Mouse (Mus musculus): ENCODE results near the gene Gm2a. TPM values are rescaled to one million over a fixed set of nuclear protein-coding genes. Genes with fewer than 3 reads are reported as not detected.
"Not testable (repeated sequence)": the region's sequence is repeated elsewhere in the genome, so short reads cannot be mapped to it uniquely, and the experiment has no call there.

Gm2a gene
- total RNA-seq, 2 experiments from 2014 or later = 9.2 to 13.8 TPM

DNA sequence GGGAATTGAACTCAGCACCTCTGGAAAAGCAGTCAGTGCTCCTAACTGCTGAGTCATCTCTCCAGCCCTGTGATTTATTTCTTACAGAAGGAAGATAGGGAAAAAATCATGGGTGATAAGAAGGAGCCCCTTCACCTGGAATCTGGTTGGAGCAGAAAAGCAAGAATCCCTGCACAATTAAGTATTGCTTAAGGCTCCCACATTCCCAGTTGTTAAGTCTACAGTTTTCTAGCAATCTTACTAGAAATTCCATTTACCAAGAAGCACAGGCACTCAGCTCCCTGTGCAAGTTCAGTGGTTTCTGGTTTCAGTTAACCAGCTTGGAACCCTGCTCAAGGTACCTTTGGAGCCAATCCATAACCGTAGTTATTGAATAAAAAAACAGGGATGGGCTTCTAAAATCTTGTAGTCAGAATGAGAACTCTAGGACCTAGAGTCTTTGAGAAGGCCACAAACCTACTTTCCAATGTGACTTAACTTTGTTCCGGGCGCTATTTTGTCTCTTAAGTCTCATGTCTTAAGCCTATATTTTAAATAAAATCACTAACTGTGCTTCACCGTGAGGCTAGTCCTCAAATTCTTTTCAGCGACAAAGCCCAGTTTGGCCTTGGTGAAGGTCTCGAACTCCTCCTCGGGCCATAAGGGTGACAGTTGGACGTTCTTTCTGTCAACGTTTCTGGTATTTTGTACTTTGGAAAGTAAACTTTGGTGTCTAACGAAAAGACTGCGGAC lies 1.0 kb upstream of the Gm2a start:
- DNase-seq = no peak

DNA sequence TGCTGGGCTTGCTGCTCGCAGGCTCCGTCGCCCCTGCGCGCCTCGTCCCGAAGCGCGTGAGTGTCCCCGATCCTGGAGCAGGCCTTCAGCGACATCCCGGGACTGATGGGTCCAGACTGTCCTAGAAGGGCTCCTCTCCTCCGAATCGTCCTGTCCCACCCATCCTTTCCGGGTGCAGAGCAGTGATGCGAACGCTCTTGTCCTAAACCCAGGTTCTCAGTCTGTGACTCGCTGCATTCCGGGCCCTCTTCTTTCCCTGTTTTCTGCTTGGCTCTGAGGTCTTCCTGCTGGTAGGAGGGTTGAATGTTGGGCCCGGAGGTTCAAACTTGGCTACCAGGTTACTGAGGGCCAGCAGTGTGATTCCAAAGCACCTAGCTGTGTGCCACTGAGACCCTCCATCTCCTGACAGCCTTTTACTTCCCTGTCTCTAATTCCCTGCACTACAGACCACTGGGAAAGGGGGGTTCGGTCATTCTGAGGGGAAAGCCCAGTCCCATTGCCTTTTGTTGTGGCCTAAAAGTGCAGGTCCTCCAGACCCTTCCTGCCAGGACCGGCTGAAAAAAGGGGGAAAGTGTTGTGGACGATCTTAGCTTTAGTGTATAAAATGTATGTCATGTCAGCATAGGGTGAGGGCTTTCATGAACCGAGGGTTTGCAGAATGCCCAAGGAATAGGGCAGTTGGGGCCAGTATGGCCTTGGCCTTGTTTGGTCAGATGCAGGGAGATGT lies 437 bp downstream of the Gm2a start:
- DNase-seq = no peak

- DNase-seq = no peak
Observed at GRCm38 (mm10) chr11:55099019-55099771, 1.3 kb downstream of the Gm2a start.

- no peak for DNase-seq
Observed at GRCm38 (mm10) chr11:55099868-55100267, 2.0 kb downstream of the Gm2a start.

GRCm38 (mm10) chr11:55102015-55102414 lies 4.1 kb downstream of the Gm2a start:
- DNase-seq = no peak

- DNase-seq = no peak
Observed at GRCm38 (mm10) chr11:55103229-55103628, 5.3 kb downstream of the Gm2a start.

GRCm38 (mm10) chr11:55105389-55105788 lies 7.5 kb downstream of the Gm2a start:
- no peak for DNase-seq

DNA sequence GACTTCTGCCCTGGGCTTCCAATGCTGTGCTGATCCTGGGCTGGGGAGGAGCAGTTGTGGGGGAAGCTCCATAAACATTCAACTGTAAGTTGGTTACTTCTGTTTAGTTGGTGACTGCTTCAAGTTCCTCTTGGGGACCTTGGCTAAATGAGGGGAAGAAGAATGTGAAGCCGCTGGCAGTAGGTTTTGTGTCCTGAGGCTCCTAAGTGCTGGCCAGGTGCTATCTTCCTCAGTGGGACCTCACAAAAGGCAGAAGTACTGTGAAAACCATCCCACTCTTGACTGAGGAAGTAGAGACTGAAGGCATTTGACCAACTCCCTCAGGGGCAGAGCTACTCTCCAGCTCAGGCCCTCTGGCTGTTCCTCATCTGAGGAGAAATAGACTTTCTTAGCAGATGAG lies 8.7 kb downstream of the Gm2a start:
- no peak for DNase-seq

- DNase-seq = no peak
Observed at GRCm38 (mm10) chr11:55109521-55110300, 11.8 kb downstream of the Gm2a start.

DNA sequence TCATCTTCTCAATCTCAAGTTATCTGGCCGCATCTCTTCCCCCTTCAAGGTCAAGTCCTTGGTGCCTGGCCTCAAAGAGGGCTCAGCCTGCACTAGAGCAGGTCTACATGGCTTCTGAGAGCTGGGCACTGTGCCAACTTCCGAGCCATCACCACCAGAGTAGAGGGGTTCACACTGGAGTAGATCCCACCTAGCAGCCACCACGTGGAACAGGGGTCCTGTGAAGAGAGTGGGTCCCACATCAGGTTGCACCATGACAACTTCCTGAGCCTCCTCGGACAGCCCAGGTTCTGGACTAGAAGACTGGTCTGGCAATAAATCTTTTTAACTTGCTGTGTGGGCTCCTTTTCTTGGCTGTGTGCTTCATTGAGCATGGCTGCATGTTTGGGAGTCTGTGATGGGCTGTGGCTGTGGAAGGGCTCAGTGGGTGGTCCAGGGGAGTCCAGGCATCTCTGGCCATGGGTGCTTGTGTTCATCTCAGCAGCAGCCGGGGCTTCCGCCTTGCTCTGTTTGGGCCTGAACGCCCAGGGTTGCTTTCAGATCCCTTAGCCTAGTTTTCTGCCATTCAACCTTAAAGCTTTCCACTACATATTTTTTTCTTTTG lies 12.8 kb downstream of the Gm2a start:
- DNase-seq = no peak

GRCm38 (mm10) chr11:55113209-55113860 lies 15.4 kb downstream of the Gm2a start:
- DNase-seq = peak; percentile 28 to 66

GRCm38 (mm10) chr11:55113861-55114250 lies 15.9 kb downstream of the Gm2a start:
- DNase-seq = not testable (repeated sequence)

DNA sequence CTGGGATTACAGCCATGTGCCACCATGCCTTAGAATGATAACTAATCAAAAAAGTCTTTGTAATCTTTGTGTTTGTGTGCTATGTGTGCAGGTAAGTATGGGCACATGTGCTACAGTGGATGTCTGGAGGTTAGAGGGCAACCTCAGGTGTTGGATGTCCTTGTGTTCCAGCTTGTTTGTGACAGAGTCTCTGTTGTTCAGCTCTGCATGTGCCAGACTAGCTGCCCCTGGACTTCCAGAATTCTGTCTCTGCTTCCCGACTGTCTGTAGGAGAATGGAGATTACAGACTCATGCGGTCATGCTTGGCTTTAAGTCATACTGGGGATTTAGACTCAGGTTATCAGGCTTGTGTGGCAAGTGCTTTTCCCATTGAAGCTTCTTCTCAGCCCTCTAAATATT lies 16.4 kb downstream of the Gm2a start:
- DNase-seq = no peak

- DNase-seq = no peak
Observed at GRCm38 (mm10) chr11:55116004-55116403, 18.1 kb downstream of the Gm2a start.

GRCm38 (mm10) chr11:55117031-55117430 lies 19.1 kb downstream of the Gm2a start:
- no peak for DNase-seq

DNA sequence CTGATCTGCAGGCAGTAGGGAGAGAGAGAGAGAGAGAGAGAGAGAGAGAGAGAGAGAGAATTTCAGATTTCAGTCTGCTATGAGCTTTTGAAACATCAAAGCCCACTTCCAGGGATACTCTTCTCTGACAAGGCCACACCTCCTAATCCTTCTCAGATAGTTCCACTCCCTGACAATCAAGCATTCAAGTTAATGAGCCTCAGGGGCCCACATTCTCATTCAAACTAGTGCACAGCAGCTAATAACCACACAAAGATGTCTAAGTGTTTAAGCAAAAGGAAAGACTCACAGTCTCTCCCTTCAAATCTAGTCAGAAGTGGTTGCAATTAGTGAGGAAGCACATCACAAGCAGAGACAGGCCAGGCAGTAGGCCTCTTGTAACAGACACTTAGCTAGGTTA lies 22.4 kb downstream of the Gm2a start:
- no peak for DNase-seq

GRCm38 (mm10) chr11:55120821-55121271 lies 22.9 kb downstream of the Gm2a start:
- no peak for DNase-seq

GRCm38 (mm10) chr11:55121430-55121829 lies 23.5 kb downstream of the Gm2a start:
- no peak for DNase-seq

DNA sequence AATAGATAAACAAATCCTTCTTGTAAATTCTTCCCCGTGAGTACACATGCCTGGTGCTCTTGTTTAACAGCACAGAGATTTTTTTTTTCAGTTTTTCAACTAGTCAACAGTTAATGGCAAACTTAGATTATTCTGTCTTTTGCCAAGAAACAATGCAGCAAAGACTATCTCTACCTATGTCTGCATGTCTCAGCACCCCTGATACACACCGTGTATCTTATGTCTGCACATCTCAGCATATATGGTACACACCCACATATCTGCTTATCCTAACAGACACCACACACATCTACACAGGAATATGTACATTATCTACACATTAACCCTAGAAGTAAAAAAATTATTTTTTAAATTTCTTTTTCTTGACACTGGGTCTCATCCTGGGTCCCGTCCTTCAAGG lies 28.7 kb downstream of the Gm2a start:
- no peak for DNase-seq

- DNase-seq = no peak
Observed at GRCm38 (mm10) chr11:55127937-55128336, 30.0 kb downstream of the Gm2a start.

- no peak for DNase-seq
Observed at GRCm38 (mm10) chr11:55128411-55128810, 30.5 kb downstream of the Gm2a start.

Measured in heart, adult 18-20 months (tissue).